Mouse (Mus musculus): ENCODE measurements around the gene Clca4a.
"Not testable (repeated sequence)": the region's sequence is repeated elsewhere in the genome, so short reads cannot be mapped to it uniquely, and the experiment has no call there.

The Clca4a gene

GRCm38 (mm10) chr3:144974945-144975344 lies at the start of gene Clca4a:
Gene Clca4a (minus strand): TSS chr3:144975045.
- DNase-seq (ENCODE audit: low read depth in 2 of 2, low spot score in 2 of 2), result no peak

- DNase-seq (ENCODE audit: low read depth in 2 of 2, low spot score in 2 of 2), result no peak
These were observed 43.0 kb upstream of the Clca4a start for GRCm38 (mm10) chr3:145017807-145018206.

- DNase-seq (ENCODE audit: low read depth in 2 of 2, low spot score in 2 of 2), result no peak
These were observed 29.6 kb upstream of the Clca4a start for GRCm38 (mm10) chr3:145004422-145004821.

- no peak for DNase-seq (ENCODE audit: low read depth in 2 of 2, low spot score in 2 of 2)
These were observed 26.1 kb upstream of the Clca4a start for GRCm38 (mm10) chr3:145000912-145001311.

- no peak for DNase-seq (ENCODE audit: low read depth in 2 of 2, low spot score in 2 of 2)
These were observed 18.2 kb upstream of the Clca4a start for GRCm38 (mm10) chr3:144993055-144993454.

- no peak for DNase-seq (ENCODE audit: low read depth in 2 of 2, low spot score in 2 of 2)
These were observed 17.8 kb upstream of the Clca4a start for GRCm38 (mm10) chr3:144992618-144993017.

GRCm38 (mm10) chr3:144985890-144986289 lies 11.0 kb upstream of the Clca4a start:
- DNase-seq (ENCODE audit: low read depth in 2 of 2, low spot score in 2 of 2), result no peak

- DNase-seq (ENCODE audit: low read depth in 2 of 2, low spot score in 2 of 2), result no peak
These were observed 5.7 kb upstream of the Clca4a start for GRCm38 (mm10) chr3:144980551-144980950.

GRCm38 (mm10) chr3:144977631-144978030 lies 2.8 kb upstream of the Clca4a start:
- no peak for DNase-seq (ENCODE audit: low read depth in 2 of 2, low spot score in 2 of 2)

- no peak for DNase-seq (ENCODE audit: low read depth in 2 of 2, low spot score in 2 of 2)
These were observed 1.2 kb upstream of the Clca4a start for GRCm38 (mm10) chr3:144976091-144976490.

GRCm38 (mm10) chr3:144971553-144972270 lies 3.1 kb downstream of the Clca4a start:
- no peak for DNase-seq (ENCODE audit: low read depth in 2 of 2, low spot score in 2 of 2)

GRCm38 (mm10) chr3:144969755-144970154 lies 5.1 kb downstream of the Clca4a start:
- no peak for DNase-seq (ENCODE audit: low read depth in 2 of 2, low spot score in 2 of 2)

- DNase-seq (ENCODE audit: low read depth in 2 of 2, low spot score in 2 of 2), result no peak
These were observed 8.8 kb downstream of the Clca4a start for GRCm38 (mm10) chr3:144966074-144966473.

GRCm38 (mm10) chr3:144950829-144951228 lies 24.0 kb downstream of the Clca4a start:
- no peak for DNase-seq (ENCODE audit: low read depth in 2 of 2, low spot score in 2 of 2)

GRCm38 (mm10) chr3:144947376-144947775 lies 27.5 kb downstream of the Clca4a start:
- not testable (repeated sequence) for DNase-seq (ENCODE audit: low read depth in 2 of 2, low spot score in 2 of 2)

GRCm38 (mm10) chr3:144933625-144934024 lies 41.2 kb downstream of the Clca4a start:
- not testable (repeated sequence) for DNase-seq (ENCODE audit: low read depth in 2 of 2, low spot score in 2 of 2)

GRCm38 (mm10) chr3:144933011-144933491 lies 41.8 kb downstream of the Clca4a start:
- DNase-seq (ENCODE audit: low read depth in 2 of 2, low spot score in 2 of 2), result no peak

GRCm38 (mm10) chr3:144932335-144932734 lies 42.5 kb downstream of the Clca4a start, which contains the start of gene Clca4b:
Gene Clca4b (minus strand): TSS chr3:144932529.
- no peak for DNase-seq (ENCODE audit: low read depth in 2 of 2, low spot score in 2 of 2)

- no peak for DNase-seq (ENCODE audit: low read depth in 2 of 2, low spot score in 2 of 2)
These were observed 60.8 kb downstream of the Clca4a start for GRCm38 (mm10) chr3:144914014-144914413.

Measured in CD8-positive naive resting alpha-beta T cell, adult 2 months (primary cell).